Mouse (Mus musculus) ES-Bruce4 (cell line): ENCODE measurements at regions not wholly inside any gene's neighbourhood (a gene's known extent, or its start where the extent isn't known, plus 50 kb on each side); places are given as distances from the start of the nearest gene placed in this dataset.

Experiments
- CTCF ChIP-seq: IDR thresholded peaks from one replicate; pipeline ENCODE4 v1.8.1; 2011; ENCODE audit warnings: low read depth, low read length
- EP300 ChIP-seq: IDR thresholded peaks from 2 replicates; pipeline ENCODE4 v1.6.1; 2011; ENCODE audit warnings: low read depth, low read length; ENCODE audit not compliant: insufficient read depth
- POLR2A ChIP-seq: IDR thresholded peaks from one replicate; pipeline ENCODE4 v1.8.1; 2011; ENCODE audit warnings: low read length; ENCODE audit not compliant: insufficient read depth

DNA sequence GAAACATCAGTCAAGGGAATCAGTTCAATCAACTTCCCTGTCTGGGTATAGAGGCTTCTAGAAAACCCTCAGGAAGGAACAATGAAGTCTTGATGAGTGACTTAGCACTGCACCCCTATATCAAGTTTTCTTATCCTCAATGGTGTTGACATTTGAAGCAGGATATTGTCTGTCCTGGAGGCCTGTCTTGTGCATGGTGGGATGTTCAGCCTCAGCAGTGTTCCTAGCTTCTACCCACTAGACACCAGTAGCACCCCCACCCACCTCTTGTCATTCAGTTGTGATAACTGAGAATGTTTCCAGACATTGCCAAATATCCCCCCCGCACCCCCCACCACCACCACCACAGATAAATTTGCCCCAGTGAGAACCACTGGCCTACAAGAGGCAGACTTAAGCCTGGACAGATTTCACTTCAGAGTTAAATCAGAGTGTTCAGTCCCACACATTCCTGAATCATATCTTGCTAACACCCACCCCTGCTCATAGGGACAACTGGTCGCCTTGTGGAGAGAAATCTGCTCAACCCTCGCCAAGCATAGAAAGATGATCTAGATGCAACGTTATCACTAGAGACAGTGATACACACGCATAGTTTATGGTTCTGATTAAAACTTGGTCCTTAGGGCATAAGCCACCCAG lies 249.6 kb upstream of the Ercc4 start:
- TF ChIP-seq CTCF (no peak), POLR2A (no peak), EP300 (no peak)
